Mouse (Mus musculus) myocyte (in vitro differentiated cells): ENCODE data around the gene Auts2. TPM values are rescaled to one million over a fixed set of nuclear protein-coding genes. Genes with fewer than 3 reads are reported as not detected.

ENCODE experiments used
- H3K27me3 ChIP-seq: one replicate; pipeline ENCODE4 v1.6.1; 2011; ENCODE audit not compliant: control insufficient read depth, insufficient read depth, insufficient read length
- H3K36me3 ChIP-seq: one replicate; pipeline ENCODE4 v1.6.1; 2011; ENCODE audit not compliant: control insufficient read depth, insufficient read depth
- H3K4me2 ChIP-seq: one replicate; pipeline ENCODE4 v1.6.1; 2011; ENCODE audit warnings: low read depth, control low read depth
- H3K4me3 ChIP-seq: one replicate; pipeline ENCODE4 v1.5.1; 2011; ENCODE audit warnings: mild to moderate bottlenecking, control low read depth, moderate library complexity
- H3K79me2 ChIP-seq: one replicate; pipeline ENCODE4 v1.6.1; 2011; ENCODE audit not compliant: control insufficient read depth, insufficient read depth
- H3ac ChIP-seq: one replicate; pipeline ENCODE4 v1.6.1; 2011; ENCODE audit not compliant: control insufficient read depth, insufficient read length
- CEBPB ChIP-seq: IDR thresholded peaks from 2 replicates; pipeline ENCODE4 v1.6.1; 2011; ENCODE audit warnings: mild to moderate bottlenecking, moderate library complexity; ENCODE audit not compliant: poor library complexity, insufficient read depth, severe bottlenecking
- E2F4 ChIP-seq: IDR thresholded peaks from one replicate; pipeline ENCODE4 v1.6.1; 2011; ENCODE audit warnings: mild to moderate bottlenecking, control low read depth, moderate library complexity; ENCODE audit not compliant: insufficient read depth
- MAX ChIP-seq: IDR thresholded peaks from one replicate; pipeline ENCODE4 v1.6.1; 2011; ENCODE audit warnings: low read depth, mild to moderate bottlenecking, control low read depth
- MYOD1 ChIP-seq, 3 experiments: IDR thresholded peaks; one replicate each; pipeline ENCODE4 v1.6.1; 2011; ENCODE audit warnings: control low read depth in 2 of 3, low read depth in 2 of 3, mild to moderate bottlenecking in 2 of 3, moderate library complexity in 1 of 3; ENCODE audit not compliant: insufficient read length in 2 of 3, control insufficient read depth in 1 of 3
- MYOG ChIP-seq, 3 experiments: IDR thresholded peaks; one replicate each; pipeline ENCODE4 v1.6.1; 2011; ENCODE audit warnings: control low read depth in 2 of 3, low read depth in 2 of 3, mild to moderate bottlenecking in 2 of 3; ENCODE audit not compliant: insufficient read length in 2 of 3, control insufficient read depth in 1 of 3, insufficient read depth in 1 of 3
- POLR2A ChIP-seq: IDR thresholded peaks from one replicate; pipeline ENCODE4 v1.6.1; 2011; ENCODE audit warnings: low read depth, mild to moderate bottlenecking, control low read depth, moderate library complexity; ENCODE audit not compliant: insufficient read length
- POLR2AphosphoS2 ChIP-seq: IDR thresholded peaks from one replicate; pipeline ENCODE4 v1.6.1; 2011; ENCODE audit warnings: low read depth, control low read depth; ENCODE audit not compliant: insufficient read length
- REST ChIP-seq: IDR thresholded peaks from one replicate; pipeline ENCODE4 v1.6.1; 2011; ENCODE audit warnings: mild to moderate bottlenecking, control low read depth, moderate library complexity; ENCODE audit not compliant: insufficient read depth, insufficient read length
- SRF ChIP-seq: IDR thresholded peaks from one replicate; pipeline ENCODE4 v1.6.1; 2011; ENCODE audit warnings: low read depth; ENCODE audit not compliant: control insufficient read depth, insufficient read length
- TCF12 ChIP-seq: IDR thresholded peaks from one replicate; pipeline ENCODE4 v1.6.1; 2011; ENCODE audit warnings: mild to moderate bottlenecking, control low read depth; ENCODE audit not compliant: poor library complexity, insufficient read depth, severe bottlenecking
- TCF3 ChIP-seq: IDR thresholded peaks from one replicate; pipeline ENCODE4 v1.6.1; 2011; ENCODE audit warnings: low read depth, control low read depth; ENCODE audit not compliant: insufficient read length
- USF1 ChIP-seq: IDR thresholded peaks from one replicate; pipeline ENCODE4 v1.6.1; 2011; ENCODE audit warnings: low read depth, mild to moderate bottlenecking, control low read depth, moderate library complexity
- polyA plus RNA-seq: library from polyadenylated mRNA; unstranded; fragments of >200 nt; fragmentation: generic; extraction: Trizol; gene quantifications from one replicate; pipeline ENCODE4 v1.2.1, GENCODE M21; 2012; ENCODE audit warnings: missing spikeins

The Auts2 gene
- polyA plus RNA-seq, 1 experiment, result 8.0 TPM

DNA sequence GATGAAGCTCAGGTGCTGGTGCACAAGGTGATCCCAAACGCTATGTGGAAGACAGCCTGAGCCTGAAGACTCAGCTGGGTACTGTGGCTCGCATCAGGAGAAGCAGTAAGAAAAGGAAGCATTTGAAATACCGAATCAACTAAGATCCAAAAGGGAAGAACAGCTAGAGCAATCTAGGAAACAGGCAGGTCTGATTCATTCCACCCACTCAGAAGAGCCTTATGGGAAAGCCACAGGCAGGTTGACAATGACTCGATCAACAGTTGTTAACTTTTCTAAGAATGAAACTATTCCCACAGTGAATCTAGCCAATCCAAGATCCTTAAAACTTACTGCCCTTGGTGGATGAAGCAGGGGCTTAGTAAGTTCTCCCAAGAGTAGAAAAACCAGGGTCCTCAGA lies 243.4 kb downstream of the Auts2 start:
- Histone ChIP-seq H3K4me3 (no peak overlapping the region), H3K79me2 (no peaks in the 10 kb centered on the region), H3K27me3 (no peaks in the 10 kb centered on the region), H3K4me2 (no peak overlapping the region), H3K36me3 (no peaks in the 10 kb centered on the region), H3ac (no peak overlapping the region)
- no peak for TF ChIP-seq CEBPB
- TF ChIP-seq TCF3, result no peak
- no peak for TF ChIP-seq E2F4
- no peak for TF ChIP-seq USF1
- no peak for TF ChIP-seq MYOG (IDR thresholded peaks at IDR 0.05; ENCODE audit: control insufficient read depth in 1 of 3, insufficient read depth in 1 of 3, insufficient read length in 2 of 3, low read depth in 2 of 3)
- TF ChIP-seq MAX, result no peak
- no peak for TF ChIP-seq REST
- TF ChIP-seq POLR2AphosphoS2, result no peak
- no peak for TF ChIP-seq MYOD1 (IDR thresholded peaks at IDR 0.05; ENCODE audit: control insufficient read depth in 1 of 3, insufficient read length in 2 of 3, low read depth in 2 of 3)
- TF ChIP-seq TCF12, result no peak
- TF ChIP-seq SRF, result no peak
- no peak for TF ChIP-seq POLR2A

DNA sequence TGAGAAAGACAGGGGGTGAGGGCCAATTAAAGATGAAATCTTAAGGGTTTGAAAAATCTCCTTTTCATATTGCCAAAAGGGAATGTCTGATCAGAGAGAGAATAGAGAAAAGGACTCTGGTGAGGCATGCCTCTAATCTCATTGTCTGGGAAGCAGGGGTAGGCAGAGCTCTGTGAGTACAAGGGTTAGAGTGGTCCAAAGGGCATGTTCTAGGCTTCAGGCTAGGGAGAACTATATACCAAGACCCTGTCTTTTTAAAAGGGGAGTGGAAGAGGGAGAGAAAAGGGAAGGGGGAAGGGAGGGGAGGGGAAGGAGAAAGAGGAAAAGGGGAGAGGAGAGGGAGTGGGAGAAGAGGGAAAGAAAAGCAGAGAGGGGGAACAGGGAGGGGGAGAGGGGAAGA lies 244.1 kb downstream of the Auts2 start:
- no peak for TF ChIP-seq MYOG (IDR thresholded peaks at IDR 0.05; ENCODE audit: control insufficient read depth in 1 of 3, insufficient read depth in 1 of 3, insufficient read length in 2 of 3, low read depth in 2 of 3)
- no peak for TF ChIP-seq TCF12
- TF ChIP-seq TCF3, result no peak
- TF ChIP-seq MAX, result no peak
- no peak for TF ChIP-seq SRF
- TF ChIP-seq CEBPB, result no peak
- TF ChIP-seq REST, result no peak
- Histone ChIP-seq H3K36me3 (no peaks in the 10 kb centered on the region), H3ac (no peak overlapping the region), H3K4me3 (no peak overlapping the region), H3K27me3 (no peaks in the 10 kb centered on the region), H3K79me2 (no peaks in the 10 kb centered on the region), H3K4me2 (no peak overlapping the region)

DNA sequence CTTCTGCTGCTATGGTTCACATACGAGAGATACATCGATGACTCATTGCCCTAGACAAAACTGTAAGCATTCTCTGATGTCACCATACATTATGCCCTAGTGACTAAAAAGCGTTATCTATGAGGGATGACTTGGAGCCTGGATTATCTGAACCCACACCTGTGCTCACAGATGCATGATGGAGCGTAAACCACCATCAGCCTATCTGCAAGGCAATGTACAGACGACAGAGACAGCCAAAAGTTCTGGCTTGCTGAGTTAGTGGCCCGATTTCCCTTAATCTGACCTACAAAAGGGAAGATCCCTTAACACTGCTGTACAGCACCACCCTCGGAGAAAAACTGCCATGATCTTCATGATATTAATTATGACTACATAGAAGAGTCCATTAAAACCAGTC lies 245.8 kb downstream of the Auts2 start:
- Histone ChIP-seq H3K36me3 (no peaks in the 10 kb centered on the region), H3K4me2 (no peak overlapping the region), H3K79me2 (no peaks in the 10 kb centered on the region), H3K27me3 (no peaks in the 10 kb centered on the region), H3ac (no peak overlapping the region), H3K4me3 (no peak overlapping the region)
- TF ChIP-seq POLR2A, result no peak
- no peak for TF ChIP-seq MYOG (IDR thresholded peaks at IDR 0.05; ENCODE audit: control insufficient read depth in 1 of 3, insufficient read depth in 1 of 3, insufficient read length in 2 of 3, low read depth in 2 of 3)
- TF ChIP-seq SRF, result no peak
- no peak for TF ChIP-seq REST
- TF ChIP-seq MYOD1 (IDR thresholded peaks at IDR 0.05; ENCODE audit: control insufficient read depth in 1 of 3, insufficient read length in 2 of 3, low read depth in 2 of 3), result no peak
- no peak for TF ChIP-seq MAX
- TF ChIP-seq TCF12, result no peak
- no peak for TF ChIP-seq TCF3
- no peak for TF ChIP-seq E2F4
- no peak for TF ChIP-seq CEBPB
- no peak for TF ChIP-seq USF1
- no peak for TF ChIP-seq POLR2AphosphoS2

- Histone ChIP-seq H3K36me3 (no peaks in the 10 kb centered on the region), H3K27me3 (no peaks in the 10 kb centered on the region), H3K4me3 (no peak overlapping the region), H3ac (no peak overlapping the region), H3K4me2 (no peak overlapping the region), H3K79me2 (no peaks in the 10 kb centered on the region)
- TF ChIP-seq POLR2AphosphoS2 (no peak), TCF12 (no peak), POLR2A (no peak), SRF (no peak), TCF3 (no peak), MYOD1 (IDR thresholded peaks at IDR 0.05; ENCODE audit: control insufficient read depth in 1 of 3, insufficient read length in 2 of 3, low read depth in 2 of 3) (no peak), MYOG (IDR thresholded peaks at IDR 0.05; ENCODE audit: control insufficient read depth in 1 of 3, insufficient read depth in 1 of 3, insufficient read length in 2 of 3, low read depth in 2 of 3) (no peak), REST (no peak), E2F4 (no peak), USF1 (no peak)
Measured at GRCm38 (mm10) chr5:132294469-132294868, 248.7 kb downstream of the Auts2 start.

DNA sequence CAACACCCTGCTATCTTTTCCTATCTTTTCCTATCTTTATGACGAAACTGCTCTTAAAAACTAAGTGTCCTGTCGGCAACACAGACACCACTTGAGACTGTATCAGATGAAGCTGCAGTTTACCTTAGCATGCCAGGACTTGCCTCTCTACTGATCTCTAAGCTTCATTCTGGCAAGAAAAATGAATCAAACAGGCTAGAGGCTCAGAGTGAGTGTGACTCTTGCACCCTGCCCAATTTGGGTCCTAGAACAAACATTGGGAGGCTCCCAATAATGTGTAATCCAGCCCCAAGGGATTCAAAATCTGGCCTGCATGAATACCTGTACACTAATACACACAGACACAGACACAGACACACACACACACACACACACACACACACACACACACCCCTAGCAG lies 250.2 kb downstream of the Auts2 start:
- Histone ChIP-seq H3K4me3 (no peak overlapping the region), H3K36me3 (no peaks in the 10 kb centered on the region), H3K27me3 (no peaks in the 10 kb centered on the region), H3ac (no peak overlapping the region), H3K4me2 (no peak overlapping the region), H3K79me2 (no peaks in the 10 kb centered on the region)
- TF ChIP-seq MYOG (IDR thresholded peaks at IDR 0.05; ENCODE audit: control insufficient read depth in 1 of 3, insufficient read depth in 1 of 3, insufficient read length in 2 of 3, low read depth in 2 of 3), result no peak
